Mouse (Mus musculus) cortical plate, adult 2 months (tissue): ENCODE measurements around the gene Zdhhc1. TPM values are rescaled to one million over a fixed set of nuclear protein-coding genes. Genes with fewer than 3 reads are reported as not detected.

Experiments used
- H3K27ac ChIP-seq: fragments of 200-500 bp; 2 replicates; pipeline ENCODE4 v1.5.1; 2012; ENCODE audit warnings: low read length, control low read depth, inconsistent platforms; ENCODE audit not compliant: insufficient read depth
- H3K4me1 ChIP-seq: fragments of 200-500 bp; 2 replicates; pipeline ENCODE4 v1.6.1; 2011; ENCODE audit warnings: low read length; ENCODE audit not compliant: control insufficient read depth, insufficient read depth
- H3K4me3 ChIP-seq: fragments of 200-500 bp; 2 replicates; pipeline ENCODE4 v1.5.1; 2011; ENCODE audit warnings: mild to moderate bottlenecking, low read length, control low read depth; ENCODE audit not compliant: insufficient read depth
- CTCF ChIP-seq: fragments of 200-500 bp; IDR thresholded peaks from 2 replicates; pipeline ENCODE4 v1.5.1; 2011; ENCODE audit warnings: mild to moderate bottlenecking, control low read depth, low read length; ENCODE audit not compliant: insufficient read depth; ENCODE audit errors: extremely low read depth
- POLR2A ChIP-seq: fragments of 200-500 bp; IDR thresholded peaks from 2 replicates; pipeline ENCODE4 v1.6.1; 2011; ENCODE audit warnings: mild to moderate bottlenecking, low read length, control low read depth; ENCODE audit not compliant: insufficient read depth; ENCODE audit errors: extremely low read depth
- polyA plus RNA-seq: library from polyadenylated mRNA; depleted of rRNA; stranded (reverse); fragments of >200 nt; gene quantifications from 2 replicates; pipeline ENCODE4 v1.2.3, GENCODE M21; 2012; rRNA removed

Gene Zdhhc1
- polyA plus RNA-seq, result 63.6 and 66.2 TPM in 2 replicates

GRCm38 (mm10) chr8:105496439-105497180 is at the start of gene Zdhhc1:
Gene Zdhhc1 (minus strand): TSS chr8:105496902.
- Histone ChIP-seq H3K4me3 (peak within 1 kb of the TSS; percentile 76), H3K27ac (peak within 1 kb of the TSS; percentile 85), H3K4me1 (peaks cover 6% of the 10 kb centered on the region; the same call in 1 of the 2 replicates)
- TF ChIP-seq CTCF, result peak; percentile 30; the same call in 1 of the 2 replicates
- peak; percentile 50; the same call in 1 of the 2 replicates for TF ChIP-seq POLR2A

DNA sequence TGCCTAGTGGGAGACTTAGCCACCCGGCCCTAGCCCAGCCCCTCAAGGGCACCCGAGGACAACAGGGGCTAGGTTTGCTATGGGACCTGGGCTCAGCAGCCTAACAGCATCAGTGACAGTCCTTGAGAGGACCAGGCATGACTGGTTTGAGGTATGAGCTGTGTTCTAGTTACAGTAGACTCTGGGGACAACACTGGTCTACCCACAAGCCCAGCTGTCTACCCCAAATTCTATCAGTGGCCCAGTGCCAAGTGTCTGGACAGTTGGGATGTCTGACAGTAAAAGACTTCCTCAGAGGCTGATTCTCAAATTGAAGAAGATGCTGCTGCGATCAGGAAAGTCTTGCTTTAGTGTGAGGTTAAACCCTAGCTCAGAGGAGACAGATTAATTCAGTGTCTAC is 48.5 kb upstream of the Zdhhc1 start:
- Histone ChIP-seq H3K4me1 (peaks cover 28% of the 10 kb centered on the region), H3K4me3 (no peak overlapping the region), H3K27ac (0 out of 2 replicates have a peak overlapping the region, but pooled peaks have one; percentile 36)
- TF ChIP-seq POLR2A (no peak), CTCF (no peak)

GRCm38 (mm10) chr8:105544544-105545205 is 48.0 kb upstream of the Zdhhc1 start:
- Histone ChIP-seq H3K27ac (no peak overlapping the region), H3K4me1 (peaks cover 28% of the 10 kb centered on the region), H3K4me3 (no peak overlapping the region)
- TF ChIP-seq POLR2A (no peak), CTCF (no peak)

DNA sequence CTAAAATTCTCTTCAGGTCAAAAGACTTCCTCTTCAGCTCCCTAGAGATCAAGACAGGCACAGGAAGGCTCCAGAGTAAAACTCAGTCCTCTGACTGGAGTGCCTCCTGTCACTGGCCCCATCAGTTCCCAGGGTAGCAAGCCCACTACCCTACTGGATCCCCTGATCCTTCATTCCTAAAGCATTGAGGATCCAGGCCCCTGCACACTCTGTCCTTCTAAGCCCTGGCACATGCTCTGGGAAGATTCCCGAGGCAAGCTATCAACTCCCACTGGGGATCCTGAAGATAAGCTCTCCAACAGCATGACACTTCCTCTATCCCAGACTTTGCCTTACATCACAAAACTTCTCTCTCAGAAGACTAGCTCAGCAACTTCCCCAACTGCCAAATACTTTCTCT is 47.0 kb upstream of the Zdhhc1 start:
- peaks cover 28% of the 10 kb centered on the region for H3K4me1 ChIP-seq
- no peak overlapping the region for H3K4me3 ChIP-seq
- TF ChIP-seq POLR2A (no peak), CTCF (no peak)
- H3K27ac ChIP-seq, result no peak overlapping the region

- no peak overlapping the region for H3K27ac ChIP-seq
- no peak for TF ChIP-seq CTCF
- no peak for TF ChIP-seq POLR2A
- peaks cover 28% of the 10 kb centered on the region for H3K4me1 ChIP-seq
Observed at GRCm38 (mm10) chr8:105542808-105543207, 46.1 kb upstream of the Zdhhc1 start.

DNA sequence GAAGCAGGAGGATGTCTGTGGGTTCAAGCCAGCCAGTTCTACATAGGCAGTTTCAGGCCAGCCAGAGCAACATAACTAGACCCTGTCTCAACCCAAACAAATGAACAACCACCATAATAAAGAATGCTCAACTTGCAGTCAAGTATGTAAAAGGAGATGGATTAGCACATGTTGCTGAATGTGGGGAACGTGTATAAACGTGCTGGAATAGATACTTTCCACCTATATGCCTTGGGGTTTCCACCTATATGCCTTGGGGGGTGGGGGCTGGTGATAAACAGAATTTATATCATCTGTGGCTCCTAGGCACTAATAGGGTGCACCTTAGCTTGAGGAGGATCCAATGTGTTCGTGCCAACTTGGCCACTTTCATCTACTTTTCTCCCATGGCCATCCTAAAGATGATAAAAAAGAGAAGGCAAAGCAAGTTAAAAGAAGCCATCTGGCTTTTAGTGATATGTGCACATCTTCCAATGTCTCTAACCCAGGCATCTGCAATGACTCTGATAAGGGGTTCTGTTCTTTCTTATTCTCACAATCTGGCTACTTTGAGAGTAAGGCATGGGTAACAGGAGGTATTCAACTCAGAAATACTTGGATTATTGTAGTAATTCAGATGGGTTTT is 45.4 kb upstream of the Zdhhc1 start:
- Histone ChIP-seq H3K4me3 (no peak overlapping the region), H3K4me1 (peaks cover 28% of the 10 kb centered on the region), H3K27ac (no peak overlapping the region)
- TF ChIP-seq CTCF (no peak), POLR2A (no peak)

More at GRCm38 (mm10) chr8:105542808-105543207, 46.1 kb upstream of the Zdhhc1 start:
- no peak overlapping the region for H3K4me3 ChIP-seq

DNA sequence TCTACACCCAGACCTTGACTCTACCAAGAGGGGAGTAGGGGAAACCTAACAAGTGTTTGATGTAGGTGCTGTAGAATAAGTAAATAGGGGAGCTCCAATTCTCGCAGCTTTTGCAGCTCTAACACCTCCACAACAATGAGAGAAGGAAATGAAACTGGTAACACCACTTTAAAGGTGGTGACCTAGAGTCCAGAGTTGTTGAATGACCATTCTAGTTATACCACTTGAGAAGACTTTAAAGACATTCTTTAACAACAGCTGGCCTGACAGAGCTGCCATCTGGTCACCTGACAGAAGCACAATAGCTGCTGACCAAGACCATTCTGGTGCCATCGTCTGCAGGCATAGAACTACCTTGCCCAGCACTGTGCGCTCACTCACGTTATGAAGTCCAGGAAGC is 42.2 kb upstream of the Zdhhc1 start:
- no peak for TF ChIP-seq CTCF
- no peak for TF ChIP-seq POLR2A
- Histone ChIP-seq H3K4me3 (no peak overlapping the region), H3K4me1 (peaks cover 13% of the 10 kb centered on the region), H3K27ac (no peak overlapping the region)

DNA sequence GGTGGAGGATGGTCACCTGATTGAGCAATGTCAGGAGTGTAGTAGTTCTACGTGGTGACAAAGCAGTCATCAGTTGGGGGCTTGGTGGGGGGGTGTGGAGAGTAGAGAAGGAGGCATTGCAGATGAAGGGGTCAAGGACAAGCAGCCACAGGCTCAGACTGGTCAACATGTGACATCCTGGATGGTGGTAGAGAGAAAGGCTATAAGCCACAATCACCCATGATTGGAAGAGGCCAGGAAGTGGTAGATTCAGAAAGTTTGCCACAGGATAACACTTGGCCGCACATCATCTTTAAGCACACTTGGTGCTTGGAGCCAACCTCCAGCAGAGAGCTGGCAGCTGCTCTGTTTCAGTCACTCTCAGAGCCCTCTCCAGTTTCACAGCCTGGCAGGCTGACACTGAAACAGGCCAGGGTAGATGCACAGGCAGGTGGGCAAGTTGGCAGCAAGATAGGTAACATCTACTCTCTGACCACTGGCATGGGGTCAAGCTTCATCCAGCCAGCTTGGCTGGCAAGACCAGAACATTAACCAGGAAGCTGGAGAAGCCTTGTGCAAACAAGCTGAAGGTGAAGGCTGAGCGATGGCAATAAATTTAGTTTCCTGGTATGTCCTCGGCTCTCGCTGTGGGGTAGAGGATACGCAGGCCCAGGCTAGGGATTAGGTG is 40.4 kb upstream of the Zdhhc1 start:
- Histone ChIP-seq H3K4me3 (no peak overlapping the region), H3K27ac (no peak overlapping the region), H3K4me1 (peaks cover 10% of the 10 kb centered on the region)
- no peak for TF ChIP-seq POLR2A
- TF ChIP-seq CTCF, result no peak

DNA sequence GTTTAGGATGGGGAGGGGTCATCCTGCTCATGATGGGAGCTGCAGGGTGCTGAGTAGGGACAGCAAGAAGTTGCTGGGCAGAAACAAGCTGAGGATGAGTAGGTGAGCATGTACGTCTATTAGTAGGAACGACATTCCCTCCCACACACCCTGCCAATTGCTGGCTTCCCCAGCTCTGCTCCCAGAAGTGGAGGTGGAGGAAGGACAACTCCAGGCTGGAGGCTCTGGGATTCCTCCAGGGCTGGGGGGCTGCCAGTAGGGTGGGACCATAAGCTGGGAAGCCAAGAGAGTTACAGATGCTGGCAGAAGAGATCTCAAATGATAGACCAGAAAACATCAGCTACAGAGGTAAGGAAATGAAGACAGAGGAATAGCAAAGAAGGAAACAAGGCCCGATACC is 39.8 kb upstream of the Zdhhc1 start:
- Histone ChIP-seq H3K27ac (no peak overlapping the region), H3K4me1 (peaks cover 10% of the 10 kb centered on the region), H3K4me3 (no peak overlapping the region)
- TF ChIP-seq POLR2A (no peak), CTCF (no peak)
